Mouse (Mus musculus) midbrain, postnatal 0 days (tissue): ENCODE data around the gene Prnd. TPM values are rescaled to one million over a fixed set of nuclear protein-coding genes. Genes with fewer than 3 reads are reported as not detected.

Experiments used
- ATAC-seq: fragments of 200-750 bp; cut with Nextera tagmentation; 2 replicates; pipeline ENCODE4 v1.8.0; 2017; ENCODE audit warnings: moderate number of reproducible peaks, mild to moderate bottlenecking, moderate TSS enrichment, moderate library complexity; ENCODE audit not compliant: low FRiP score
- DNase-seq: peaks from one replicate; pipeline ENCODE4 v3.0.0-alpha.2; 2015; ENCODE audit warnings: low spot score
- H3K27ac ChIP-seq: fragments of 300-500 bp; sonication (generic); 2 replicates; pipeline ENCODE4 v1.5.1; 2014; ENCODE audit warnings: low read depth, mild to moderate bottlenecking, low read length, mixed read lengths
- H3K27me3 ChIP-seq: fragments of 300-500 bp; sonication (generic); 2 replicates; pipeline ENCODE4 v1.6.1; 2014; ENCODE audit warnings: low read length, control low read depth, mixed read lengths; ENCODE audit not compliant: insufficient read depth
- H3K36me3 ChIP-seq: fragments of 300-500 bp; sonication (generic); 2 replicates; pipeline ENCODE4 v1.6.1; 2014; ENCODE audit warnings: low read length, control low read depth, mixed read lengths; ENCODE audit not compliant: insufficient read depth
- H3K4me1 ChIP-seq: fragments of 300-500 bp; sonication (generic); 2 replicates; pipeline ENCODE4 v1.6.1; 2014; ENCODE audit warnings: mild to moderate bottlenecking, control low read depth, antibody characterized with exemption, low read length, mixed read lengths; ENCODE audit not compliant: insufficient read depth
- H3K4me2 ChIP-seq: fragments of 300-500 bp; sonication (generic); 2 replicates; pipeline ENCODE4 v1.6.1; 2014; ENCODE audit warnings: low read depth, mild to moderate bottlenecking, low read length, mixed read lengths; ENCODE audit not compliant: poor library complexity, severe bottlenecking
- H3K4me3 ChIP-seq: fragments of 300-500 bp; sonication (generic); 2 replicates; pipeline ENCODE4 v1.5.1; 2014; ENCODE audit warnings: low read depth, mild to moderate bottlenecking, low read length, moderate library complexity
- H3K9ac ChIP-seq: fragments of 300-500 bp; sonication (generic); replicated peaks from 2 replicates; pipeline ENCODE4 v1.6.1; 2014; ENCODE audit warnings: mild to moderate bottlenecking, low read length, moderate library complexity, mixed read lengths; ENCODE audit not compliant: poor library complexity, severe bottlenecking
- H3K9me3 ChIP-seq: fragments of 300-500 bp; sonication (generic); 2 replicates; pipeline ENCODE4 v1.6.1; 2016; ENCODE audit warnings: low read length, control low read depth
- CTCF ChIP-seq: IDR thresholded peaks from 2 replicates; pipeline ENCODE4 v1.5.1; 2016; ENCODE audit warnings: antibody characterized with exemption, mild to moderate bottlenecking
- WGBS: fragments of 180-500 bp; shearing (Covaris S2); extraction: QIAGEN DNeasy Blood & Tissue Kit; methylation state at CpG from one replicate; pipeline ENCODE4 v1.1.7; 2014; 5-methylcytosine and 5-hydroxymethylcytosine counted together
- polyA plus RNA-seq: library from polyadenylated mRNA; unstranded; fragments of >200 nt; fragmentation: Nextera tagmentation; extraction: Ambion mirVana; gene quantifications from 2 replicates; pipeline ENCODE4 v1.2.1, GENCODE M21; 2015
- total RNA-seq: library from RNA; depleted of rRNA; stranded (reverse); fragments of >200 nt; gene quantifications from 2 replicates; pipeline ENCODE4 v1.2.3, GENCODE M21; 2014

The Prnd gene
- total and polyA plus RNA-seq, 2 experiments from 2014 or later, result 2.5 to 4.8 TPM

DNA sequence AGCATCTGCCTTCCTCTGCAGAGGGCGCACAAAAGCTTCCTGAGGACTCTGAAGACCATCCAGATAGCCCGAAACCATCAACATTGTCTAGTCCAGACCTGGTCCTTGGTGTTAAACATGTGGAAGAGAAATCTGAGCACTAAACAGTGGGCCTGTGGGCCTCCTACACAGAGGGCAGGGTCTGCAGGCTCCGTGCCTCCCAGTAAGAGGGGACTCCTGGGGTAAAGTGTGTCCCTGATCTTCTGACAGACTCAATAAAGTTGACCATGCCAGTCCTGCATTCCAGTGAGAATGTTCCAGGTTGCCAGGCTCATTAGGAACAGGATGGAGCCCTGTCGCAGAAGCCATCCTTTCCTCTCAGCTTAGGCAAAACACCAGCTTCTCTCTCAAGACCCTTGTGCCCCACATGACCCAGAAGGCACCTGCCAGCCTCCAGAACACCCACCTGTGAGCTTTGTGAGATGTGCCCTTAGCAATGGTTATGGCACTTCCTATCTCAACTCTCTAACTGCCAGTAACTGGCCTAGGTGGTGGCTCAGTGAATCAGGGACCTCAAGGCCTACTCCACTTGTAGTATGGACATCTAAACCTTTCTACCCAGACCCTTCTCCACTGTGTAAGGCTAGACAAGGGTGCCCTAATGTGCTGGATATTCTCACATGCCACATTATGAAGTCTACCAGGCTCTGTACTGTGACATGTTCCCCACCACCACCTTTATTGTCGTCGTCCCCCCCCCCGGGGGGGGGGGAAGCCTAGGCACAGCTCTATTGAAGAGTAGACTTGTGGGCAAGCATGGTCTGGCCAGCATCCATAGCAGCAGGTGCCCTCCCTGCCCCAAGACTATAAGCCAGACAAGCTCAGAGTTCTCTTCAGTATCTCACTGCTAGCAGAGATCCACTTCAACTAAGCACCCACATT is 5.9 kb downstream of the Prnd start:
- TF ChIP-seq CTCF, result no peak
- Histone ChIP-seq H3K9ac (no peak overlapping the region), H3K4me2 (no peak overlapping the region), H3K27me3 (peaks cover 11% of the 10 kb centered on the region), H3K9me3 (no peaks in the 10 kb centered on the region), H3K4me1 (no peaks in the 10 kb centered on the region), H3K4me3 (no peak overlapping the region), H3K27ac (no peak overlapping the region), H3K36me3 (no peaks in the 10 kb centered on the region)
- WGBS, result 90% methylated on average over 7 of the region's 7 CpGs
- DNase-seq (no peak), ATAC-seq (no peak)

DNA sequence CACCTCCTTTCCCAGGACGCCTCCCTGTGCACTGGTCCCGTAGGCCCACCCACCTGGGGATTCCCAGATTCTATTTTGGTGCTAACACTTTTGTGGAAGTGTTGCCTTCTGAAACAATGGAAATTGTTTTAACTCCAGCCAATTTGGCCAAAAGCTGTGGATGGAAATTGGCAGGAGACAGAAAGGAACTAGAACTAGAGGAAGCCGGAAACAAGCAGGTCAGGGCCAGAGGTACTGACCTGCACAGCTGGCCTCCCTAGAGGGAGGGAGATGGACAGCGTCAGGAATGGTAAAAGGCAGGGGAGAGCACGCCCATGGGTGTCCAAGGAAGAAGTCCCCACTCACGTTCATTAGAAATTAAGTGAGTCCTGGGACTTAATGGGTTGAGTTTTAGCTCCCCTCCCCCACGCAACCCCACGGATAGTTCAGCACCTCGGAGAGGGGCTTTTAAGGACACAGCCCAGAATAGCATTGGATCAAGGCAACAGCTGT is 7.1 kb downstream of the Prnd start:
- H3K9ac ChIP-seq, result no peak overlapping the region
- no peaks in the 10 kb centered on the region for H3K9me3 ChIP-seq
- DNase-seq (no peak), ATAC-seq (no peak)
- TF ChIP-seq CTCF, result no peak
- no peaks in the 10 kb centered on the region for H3K36me3 ChIP-seq
- no peak overlapping the region for H3K4me2 ChIP-seq
- H3K4me1 ChIP-seq, result no peaks in the 10 kb centered on the region
- H3K27me3 ChIP-seq, result peaks cover 10% of the 10 kb centered on the region
- no peak overlapping the region for H3K27ac ChIP-seq
- no peak overlapping the region for H3K4me3 ChIP-seq
- 58% methylated on average over 9 of the region's 9 CpGs for WGBS

DNA sequence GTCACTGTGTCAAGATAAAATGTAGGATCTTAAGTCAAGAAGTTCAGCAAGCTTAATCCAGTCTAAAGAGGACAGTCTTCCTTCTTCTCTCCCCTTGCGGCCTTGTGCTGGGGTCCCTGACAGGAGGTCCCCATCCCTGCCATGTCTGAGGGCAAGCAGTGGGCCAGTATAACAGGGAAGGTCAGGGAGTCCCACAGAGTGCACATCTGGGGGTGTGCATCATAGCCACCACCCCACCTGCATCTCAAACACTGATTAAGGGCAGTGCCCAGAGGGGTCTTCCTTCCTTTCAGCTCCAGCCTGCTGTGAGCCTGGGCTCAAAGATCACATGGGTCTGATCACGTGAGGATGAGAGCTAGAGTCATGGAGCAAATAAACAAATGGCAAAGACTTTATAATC is 11.0 kb downstream of the Prnd start:
- no peak for TF ChIP-seq CTCF
- 78% methylated on average over 2 of the region's 2 CpGs for WGBS
- no peaks in the 10 kb centered on the region for H3K27me3 ChIP-seq
- ATAC-seq, result no peak
- no peaks in the 10 kb centered on the region for H3K9me3 ChIP-seq
- no peaks in the 10 kb centered on the region for H3K4me1 ChIP-seq
- H3K9ac ChIP-seq, result no peak overlapping the region
- DNase-seq, result no peak
- no peak overlapping the region for H3K4me3 ChIP-seq
- H3K36me3 ChIP-seq, result no peaks in the 10 kb centered on the region
- no peak overlapping the region for H3K27ac ChIP-seq
- no peak overlapping the region for H3K4me2 ChIP-seq

DNA sequence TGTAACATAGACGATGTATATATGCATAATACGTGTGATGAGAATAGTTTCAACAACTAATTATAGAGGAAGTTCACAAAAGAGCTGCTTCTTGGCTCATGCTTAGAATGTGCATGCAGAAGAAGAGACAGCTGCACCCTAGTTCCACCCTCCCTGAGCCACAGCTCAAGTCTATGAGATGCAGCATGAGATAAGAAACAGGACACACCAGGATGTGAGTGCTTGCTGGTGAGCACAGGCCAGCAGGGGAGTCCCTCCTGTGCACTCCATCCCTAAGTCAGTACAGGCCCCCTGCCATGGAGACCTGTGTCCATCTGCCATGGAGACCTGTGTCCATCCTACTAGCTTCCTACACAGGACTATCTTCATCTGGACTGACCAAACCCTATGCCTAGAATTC is 19.9 kb downstream of the Prnd start:
- no peak for TF ChIP-seq CTCF
- ATAC-seq, result no peak
- no peak overlapping the region for H3K27ac ChIP-seq
- no peak overlapping the region for H3K9ac ChIP-seq
- H3K4me3 ChIP-seq, result no peak overlapping the region
- 87% methylated on average over 2 of the region's 2 CpGs for WGBS
- no peak overlapping the region for H3K4me2 ChIP-seq
- no peaks in the 10 kb centered on the region for H3K4me1 ChIP-seq
- no peak for DNase-seq
- no peaks in the 10 kb centered on the region for H3K9me3 ChIP-seq
- H3K36me3 ChIP-seq, result no peaks in the 10 kb centered on the region
- no peaks in the 10 kb centered on the region for H3K27me3 ChIP-seq

- Histone ChIP-seq H3K4me3 (no peak overlapping the region), H3K36me3 (no peaks in the 10 kb centered on the region), H3K9ac (no peak overlapping the region), H3K27ac (no peak overlapping the region), H3K9me3 (no peaks in the 10 kb centered on the region), H3K4me2 (no peak overlapping the region), H3K27me3 (no peaks in the 10 kb centered on the region), H3K4me1 (no peaks in the 10 kb centered on the region)
- 62% methylated on average over 4 of the region's 4 CpGs for WGBS
- ATAC-seq (no peak), DNase-seq (no peak)
- TF ChIP-seq CTCF, result no peak
Measured at GRCm38 (mm10) chr2:131971098-131971497, 20.4 kb downstream of the Prnd start.

- Histone ChIP-seq H3K9ac (no peak overlapping the region), H3K9me3 (no peaks in the 10 kb centered on the region), H3K4me3 (no peak overlapping the region), H3K4me2 (no peak overlapping the region), H3K27me3 (no peaks in the 10 kb centered on the region), H3K4me1 (no peaks in the 10 kb centered on the region), H3K36me3 (no peaks in the 10 kb centered on the region), H3K27ac (no peak overlapping the region)
- DNase-seq, result no peak
- no peak for ATAC-seq
- no peak for TF ChIP-seq CTCF
- 87% methylated on average over 3 of the region's 3 CpGs for whole genome bisulfite sequencing
Measured at GRCm38 (mm10) chr2:131976663-131977062, 26.0 kb downstream of the Prnd start.
